Comparison of ENCODE assay signal across 10 mouse cellular contexts in genomic region chr12:107047059-107047531, GRCm38 (mm10).
DNase-seq lines count a peak whose midpoint lies in the region; ATAC-seq and TF ChIP-seq lines count a peak whose summit lies in the region.
"Had no signal": no experiment of that assay in that cellular context is flagged by ENCODE, and none has a peak within 500 bp of the region (broad histone marks: within the 10 kb centered on the region; RNA-seq: fewer than 3 reads in every experiment).

No protein-coding gene starts in this region.

- H3K27me3 ChIP-seq in hindbrain, embryonic 15.5 days: no peaks in the 10 kb centered on the region
- no peaks in the 10 kb centered on the region for H3K27me3 ChIP-seq in hindbrain, embryonic 11.5 days (ENCODE audit: control insufficient read depth, insufficient read depth, low read length)
- no peaks in the 10 kb centered on the region for H3K27me3 ChIP-seq in stomach, postnatal 0 days (ENCODE audit: control insufficient read depth, insufficient read depth, low read length)
- no peaks in the 10 kb centered on the region for H3K27me3 ChIP-seq in heart, embryonic 12.5 days (replicated peaks)
- H3K27me3 ChIP-seq: hindbrain, embryonic 12.5 days had no signal

- H3K9ac ChIP-seq in hindbrain, embryonic 15.5 days: no peak overlapping the region
- H3K9ac ChIP-seq in hindbrain, embryonic 11.5 days (ENCODE audit: low read depth, low read length): no peak overlapping the region
- H3K9ac ChIP-seq in stomach, postnatal 0 days (ENCODE audit: low read length): no peak overlapping the region
- H3K9ac ChIP-seq in heart, embryonic 12.5 days: no peak overlapping the region
- H3K9ac ChIP-seq: hindbrain, embryonic 12.5 days; limb, embryonic 13.5 days had no signal

- H3K36me3 ChIP-seq in hindbrain, embryonic 15.5 days: no peaks in the 10 kb centered on the region
- no peaks in the 10 kb centered on the region for H3K36me3 ChIP-seq in hindbrain, embryonic 11.5 days (ENCODE audit: control insufficient read depth, insufficient read depth, low read length)
- H3K36me3 ChIP-seq in stomach, postnatal 0 days (ENCODE audit: control insufficient read depth, insufficient read depth, low read length): no peaks in the 10 kb centered on the region
- no peaks in the 10 kb centered on the region for H3K36me3 ChIP-seq in heart, embryonic 12.5 days
- H3K36me3 ChIP-seq: hindbrain, embryonic 12.5 days; limb, embryonic 13.5 days had no signal

- no peak overlapping the region for H3K4me3 ChIP-seq in hindbrain, embryonic 15.5 days
- H3K4me3 ChIP-seq in hindbrain, embryonic 11.5 days (ENCODE audit: low read depth, low read length): no peak overlapping the region
- H3K4me3 ChIP-seq in stomach, postnatal 0 days (ENCODE audit: low read depth, low read length): no peak overlapping the region
- H3K4me3 ChIP-seq in heart, embryonic 12.5 days: no peak overlapping the region
- H3K4me3 ChIP-seq: hindbrain, embryonic 12.5 days; limb, embryonic 13.5 days had no signal

- 49% methylated on average over 13 of the region's 13 CpGs for WGBS in hindbrain, embryonic 15.5 days
- WGBS in hindbrain, embryonic 11.5 days: 73% methylated on average over 13 of the region's 13 CpGs
- 70% methylated on average over 13 of the region's 13 CpGs for WGBS in stomach, postnatal 0 days
- WGBS in heart, embryonic 12.5 days: 70% methylated on average over 13 of the region's 13 CpGs

- peak overlapping the region; percentile 14 for H3K4me2 ChIP-seq in hindbrain, embryonic 15.5 days
- H3K4me2 ChIP-seq in hindbrain, embryonic 11.5 days (replicated peaks; ENCODE audit: low read depth, low read length): no peak overlapping the region
- no peak overlapping the region for H3K4me2 ChIP-seq in stomach, postnatal 0 days (replicated peaks; ENCODE audit: low read depth)
- H3K4me2 ChIP-seq in heart, embryonic 12.5 days: no peak overlapping the region
- H3K4me2 ChIP-seq: hindbrain, embryonic 12.5 days; limb, embryonic 13.5 days had no signal

- H3K4me1 ChIP-seq in hindbrain, embryonic 15.5 days (replicated peaks): peaks cover 12% of the 10 kb centered on the region; the same call in 1 of the 2 replicates
- no peaks in the 10 kb centered on the region; the same call in 1 of the 2 replicates for H3K4me1 ChIP-seq in hindbrain, embryonic 11.5 days (replicated peaks; ENCODE audit: control insufficient read depth, insufficient read depth, low read length)
- no peaks in the 10 kb centered on the region for H3K4me1 ChIP-seq in stomach, postnatal 0 days (replicated peaks; ENCODE audit: control insufficient read depth, insufficient read depth)
- no peaks in the 10 kb centered on the region for H3K4me1 ChIP-seq in heart, embryonic 12.5 days (replicated peaks)

- no peak for DNase-seq in hindbrain, embryonic 11.5 days (ENCODE audit: low spot score)
- DNase-seq in CD8-positive naive resting alpha-beta T cell, adult 2 months (ENCODE audit: low read depth in 2 of 2, low spot score in 2 of 2): peak; percentile 31 to 50
- peak; percentile 68 to 71 for DNase-seq in cerebellum, postnatal 10 days
- DNase-seq in retina, embryonic 14.5 days (ENCODE audit: low spot score): peak; percentile 17
- DNase-seq in urinary bladder, postnatal 25 days (ENCODE audit: low spot score): no peak
- DNase-seq in stomach, postnatal 0 days (ENCODE audit: low spot score): no peak

- no peak for TF ChIP-seq EP300 in stomach, postnatal 0 days (optimal IDR thresholded peaks at IDR 0.05)

- TF ChIP-seq CTCF in stomach, postnatal 0 days (IDR thresholded peaks at IDR 0.05; ENCODE audit: low read depth): no peak

- no peak overlapping the region for H3K27ac ChIP-seq in hindbrain, embryonic 15.5 days (replicated peaks)
- H3K27ac ChIP-seq in hindbrain, embryonic 11.5 days (ENCODE audit: low read depth, low read length): no peak overlapping the region
- H3K27ac ChIP-seq in stomach, postnatal 0 days (replicated peaks): no peak overlapping the region
- H3K27ac ChIP-seq in heart, embryonic 12.5 days (ENCODE audit: poor library complexity, severe bottlenecking): no peak overlapping the region
- H3K27ac ChIP-seq: hindbrain, embryonic 12.5 days; limb, embryonic 13.5 days had no signal

- H3K9me3 ChIP-seq in hindbrain, embryonic 15.5 days: no peaks in the 10 kb centered on the region
- H3K9me3 ChIP-seq in hindbrain, embryonic 11.5 days (ENCODE audit: control insufficient read depth, low read length): no peaks in the 10 kb centered on the region
- no peaks in the 10 kb centered on the region for H3K9me3 ChIP-seq in stomach, postnatal 0 days (ENCODE audit: control insufficient read depth, low read length)
- H3K9me3 ChIP-seq in heart, embryonic 12.5 days (replicated peaks): no peaks in the 10 kb centered on the region
- H3K9me3 ChIP-seq: hindbrain, embryonic 12.5 days; limb, embryonic 13.5 days had no signal

- ATAC-seq in hindbrain, embryonic 15.5 days (ENCODE audit: low FRiP score, low read depth): no peak
- no peak for ATAC-seq in hindbrain, embryonic 11.5 days (ENCODE audit: low FRiP score)
- ATAC-seq in stomach, postnatal 0 days (ENCODE audit: low FRiP score, low TSS enrichment): no peak
- no peak for ATAC-seq in heart, embryonic 12.5 days (ENCODE audit: insufficient number of reproducible peaks, low FRiP score)

Comparison
In these comparisons a context has a peak if more than half of its experiments do, and no peak if none do; other contexts are left out.
1. DNase-seq: peak in CD8-positive naive resting alpha-beta T cell, adult 2 months (2 of 2), cerebellum, postnatal 10 days (2 of 2) and retina, embryonic 14.5 days (single experiment); none in hindbrain, embryonic 11.5 days (single experiment), urinary bladder, postnatal 25 days (single experiment) and stomach, postnatal 0 days (single experiment).